Mouse (Mus musculus) embryonic facial prominence, embryonic 14.5 days (tissue): ENCODE measurements around the gene Tcap. TPM values are rescaled to one million over a fixed set of nuclear protein-coding genes. Genes with fewer than 3 reads are reported as not detected.

Source experiments
- ATAC-seq: fragments of 200-750 bp; cut with Nextera tagmentation; 2 replicates; pipeline ENCODE4 v1.8.0; 2017; ENCODE audit warnings: low read depth, moderate number of reproducible peaks, moderate TSS enrichment
- DNase-seq: peaks from one replicate; pipeline ENCODE4 v3.0.0-alpha.2; 2015; ENCODE audit warnings: low spot score
- H3K27ac ChIP-seq: fragments of 300-500 bp; sonication (generic); replicated peaks from 2 replicates; pipeline ENCODE4 v1.5.1; 2014; ENCODE audit warnings: low read depth, mild to moderate bottlenecking, low read length, moderate library complexity
- H3K27me3 ChIP-seq: fragments of 300-500 bp; sonication (generic); replicated peaks from 2 replicates; pipeline ENCODE4 v1.6.1; 2014; ENCODE audit warnings: low read length; ENCODE audit not compliant: control insufficient read depth, insufficient read depth
- H3K36me3 ChIP-seq: fragments of 300-500 bp; sonication (generic); 2 replicates; pipeline ENCODE4 v1.6.1; 2014; ENCODE audit warnings: low read length, mixed read lengths; ENCODE audit not compliant: control insufficient read depth, insufficient read depth
- H3K4me1 ChIP-seq: fragments of 300-500 bp; sonication (generic); 2 replicates; pipeline ENCODE4 v1.6.1; 2014; ENCODE audit warnings: antibody characterized with exemption, low read length; ENCODE audit not compliant: control insufficient read depth, insufficient read depth
- H3K4me2 ChIP-seq: fragments of 300-500 bp; sonication (generic); 2 replicates; pipeline ENCODE4 v1.6.1; 2014; ENCODE audit warnings: low read depth, mild to moderate bottlenecking, low read length, moderate library complexity, mixed read lengths
- H3K4me3 ChIP-seq: fragments of 300-500 bp; sonication (generic); 2 replicates; pipeline ENCODE4 v1.5.1; 2014; ENCODE audit warnings: low read depth, mild to moderate bottlenecking, low read length
- H3K9ac ChIP-seq: fragments of 300-500 bp; sonication (generic); 2 replicates; pipeline ENCODE4 v1.6.1; 2014; ENCODE audit warnings: low read depth, mild to moderate bottlenecking, low read length, moderate library complexity, mixed read lengths
- H3K9me3 ChIP-seq: fragments of 300-500 bp; sonication (generic); 2 replicates; pipeline ENCODE4 v1.6.1; 2016; ENCODE audit warnings: low read length; ENCODE audit not compliant: control insufficient read depth
- WGBS: fragments of 180-500 bp; shearing (Covaris S2); extraction: QIAGEN DNeasy Blood & Tissue Kit; methylation state at CpG from one replicate; pipeline ENCODE4 v1.1.7; 2014; 5-methylcytosine and 5-hydroxymethylcytosine counted together
- polyA plus RNA-seq: library from polyadenylated mRNA; unstranded; fragments of >200 nt; fragmentation: Nextera tagmentation; extraction: Ambion mirVana; gene quantifications from 2 replicates; pipeline ENCODE4 v1.2.1, GENCODE M21; 2014

The Tcap gene
- 22.8 and 27.7 TPM in 2 replicates for polyA plus RNA-seq

GRCm38 (mm10) chr11:98383261-98384030, at the start of gene Tcap:
Tcap (plus strand) TSS chr11:98383811.
- Histone ChIP-seq H3K9me3 (no peaks in the 10 kb centered on the region), H3K27ac (no peak within 1 kb of the TSS), H3K4me1 (no peaks in the 10 kb centered on the region), H3K9ac (no peak within 1 kb of the TSS), H3K4me3 (no peak within 1 kb of the TSS), H3K27me3 (peaks cover 40% of the 10 kb centered on the region), H3K4me2 (no peak within 1 kb of the TSS), H3K36me3 (peaks cover 26% of the 10 kb centered on the region)
- no peak for ATAC-seq
- no peak for DNase-seq
- 50% methylated on average over 14 of the region's 14 CpGs for WGBS

- no peak for DNase-seq
- Histone ChIP-seq H3K4me3 (peak overlapping the region; percentile 21), H3K4me1 (0 out of 2 replicates have a peak, but pooled peaks cover 4% of the 10 kb centered on the region), H3K27ac (no peak overlapping the region), H3K4me2 (peak overlapping the region; percentile 23), H3K36me3 (no peaks in the 10 kb centered on the region), H3K9me3 (no peaks in the 10 kb centered on the region), H3K9ac (no peak overlapping the region), H3K27me3 (peaks cover 98% of the 10 kb centered on the region)
- ATAC-seq = no peak; the same call in 1 of the 2 replicates
- 2% methylated on average over 12 of the region's 41 CpGs for WGBS
Measured at GRCm38 (mm10) chr11:98333981-98334741, 49.5 kb upstream of the Tcap start.

GRCm38 (mm10) chr11:98335250-98335649, 48.4 kb upstream of the Tcap start:
- 8% methylated on average over 8 of the region's 9 CpGs for WGBS
- DNase-seq = no peak
- Histone ChIP-seq H3K4me3 (no peak overlapping the region), H3K4me1 (0 out of 2 replicates have a peak, but pooled peaks cover 4% of the 10 kb centered on the region), H3K36me3 (no peaks in the 10 kb centered on the region), H3K9ac (no peak overlapping the region), H3K27ac (no peak overlapping the region), H3K4me2 (no peak overlapping the region), H3K9me3 (no peaks in the 10 kb centered on the region), H3K27me3 (peaks cover 98% of the 10 kb centered on the region)
- no peak for ATAC-seq

GRCm38 (mm10) chr11:98336245-98337107, 47.1 kb upstream of the Tcap start:
- Histone ChIP-seq H3K36me3 (no peaks in the 10 kb centered on the region), H3K9me3 (no peaks in the 10 kb centered on the region), H3K27me3 (peaks cover 97% of the 10 kb centered on the region), H3K4me2 (no peak overlapping the region), H3K27ac (no peak overlapping the region), H3K4me1 (0 out of 2 replicates have a peak, but pooled peaks cover 4% of the 10 kb centered on the region), H3K4me3 (no peak overlapping the region), H3K9ac (no peak overlapping the region)
- ATAC-seq = no peak
- 18% methylated on average over 13 of the region's 13 CpGs for WGBS
- no peak for DNase-seq

GRCm38 (mm10) chr11:98338507-98338961, 45.1 kb upstream of the Tcap start:
- peak overlapping the region; percentile 97 for H3K4me2 ChIP-seq
- DNase-seq (no peak), ATAC-seq (no peak)
- H3K4me3 ChIP-seq = peak overlapping the region; percentile 54
- no peaks in the 10 kb centered on the region for H3K36me3 ChIP-seq
- H3K27me3 ChIP-seq = peaks cover 87% of the 10 kb centered on the region
- peak overlapping the region; percentile 66 for H3K9ac ChIP-seq
- no peaks in the 10 kb centered on the region for H3K9me3 ChIP-seq
- H3K27ac ChIP-seq = no peak overlapping the region
- H3K4me1 ChIP-seq = peaks cover 10% of the 10 kb centered on the region; the same call in 1 of the 2 replicates
- WGBS = 1% methylated on average over 31 of the region's 57 CpGs

GRCm38 (mm10) chr11:98339071-98339501, 44.5 kb upstream of the Tcap start:
- no peak for DNase-seq
- no peaks in the 10 kb centered on the region for H3K36me3 ChIP-seq
- WGBS = under 1% methylated on average over 19 of the region's 19 CpGs
- H3K4me3 ChIP-seq = peak overlapping the region; percentile 54
- peaks cover 82% of the 10 kb centered on the region for H3K27me3 ChIP-seq
- peak overlapping the region; percentile 66 for H3K9ac ChIP-seq
- no peaks in the 10 kb centered on the region for H3K9me3 ChIP-seq
- no peak overlapping the region for H3K27ac ChIP-seq
- no peak for ATAC-seq
- peaks cover 10% of the 10 kb centered on the region; the same call in 1 of the 2 replicates for H3K4me1 ChIP-seq
- H3K4me2 ChIP-seq = peak overlapping the region; percentile 97

- peak overlapping the region; percentile 66; the same call in 1 of the 2 replicates for H3K9ac ChIP-seq
- H3K27ac ChIP-seq = no peak overlapping the region
- H3K4me3 ChIP-seq = peak overlapping the region; percentile 54
- H3K9me3 ChIP-seq = no peaks in the 10 kb centered on the region
- H3K36me3 ChIP-seq = no peaks in the 10 kb centered on the region
- ATAC-seq (no peak), DNase-seq (no peak)
- H3K27me3 ChIP-seq = peaks cover 75% of the 10 kb centered on the region
- WGBS = 9% methylated on average over 11 of the region's 11 CpGs
- H3K4me1 ChIP-seq = peaks cover 10% of the 10 kb centered on the region; the same call in 1 of the 2 replicates
- peak overlapping the region; percentile 97 for H3K4me2 ChIP-seq
Measured at GRCm38 (mm10) chr11:98339679-98340287, 43.8 kb upstream of the Tcap start.
